Mouse (Mus musculus) kidney, adult 2 months (tissue): ENCODE results near the gene Smarca4. TPM values are rescaled to one million over a fixed set of nuclear protein-coding genes. Genes with fewer than 3 reads are reported as not detected.

Source experiments
- DNase-seq: peaks from one replicate; pipeline ENCODE4 v3.0.0; 2021
- H3K27ac ChIP-seq: fragments of 200-500 bp; 2 replicates; pipeline ENCODE4 v1.5.1; 2012; ENCODE audit warnings: low read depth, low read length, control low read depth, inconsistent platforms; ENCODE audit not compliant: insufficient read depth
- H3K27me3 ChIP-seq: fragments of 200-500 bp; replicated peaks from 2 replicates; pipeline ENCODE4 v1.6.1; 2012; ENCODE audit warnings: mild to moderate bottlenecking, moderate library complexity, low read length, inconsistent platforms; ENCODE audit not compliant: control insufficient read depth, insufficient read depth
- H3K36me3 ChIP-seq: fragments of 200-500 bp; 2 replicates; pipeline ENCODE4 v1.6.1; 2012; ENCODE audit warnings: mild to moderate bottlenecking, moderate library complexity, low read length, inconsistent platforms; ENCODE audit not compliant: control insufficient read depth, insufficient read depth
- H3K4me1 ChIP-seq: fragments of 200-500 bp; 2 replicates; pipeline ENCODE4 v1.6.1; 2011; ENCODE audit warnings: low read length; ENCODE audit not compliant: control insufficient read depth, insufficient read depth
- H3K4me3 ChIP-seq: fragments of 200-500 bp; 2 replicates; pipeline ENCODE4 v1.5.1; 2011; ENCODE audit warnings: mild to moderate bottlenecking, low read depth, low read length, control low read depth; ENCODE audit not compliant: insufficient read depth
- CTCF ChIP-seq: fragments of 200-500 bp; conservative IDR thresholded peaks from 2 replicates; pipeline ENCODE4 v1.5.1; 2011; ENCODE audit warnings: low read depth, mild to moderate bottlenecking, control low read depth, low read length, moderate library complexity, mixed read lengths; ENCODE audit not compliant: insufficient read depth, insufficient read length
- POLR2A ChIP-seq: fragments of 200-500 bp; IDR thresholded peaks from one replicate; pipeline ENCODE4 v1.6.1; 2011; ENCODE audit warnings: low read depth, low read length, control low read depth
- WGBS: fragments of 180-500 bp; shearing (Covaris S2); methylation state at CpG from one replicate; pipeline ENCODE4 v1.1.7; 2018; 5-methylcytosine and 5-hydroxymethylcytosine counted together
- polyA plus RNA-seq: library from polyadenylated mRNA; depleted of rRNA; stranded (reverse); fragments of >200 nt; gene quantifications from 2 replicates; pipeline ENCODE4 v1.2.3, GENCODE M21; 2012

The Smarca4 gene
- polyA plus RNA-seq, 1 experiment, result 24.9 TPM

GRCm38 (mm10) chr9:21738776-21739175, 122.8 kb downstream of the Smarca4 start:
- TF ChIP-seq CTCF, result no peak
- TF ChIP-seq POLR2A, result no peak
- no peak for DNase-seq
- Histone ChIP-seq H3K4me1 (peaks cover 7% of the 10 kb centered on the region; the same call in 1 of the 2 replicates), H3K27ac (no peak overlapping the region), H3K27me3 (no peaks in the 10 kb centered on the region), H3K4me3 (no peak overlapping the region), H3K36me3 (no peaks in the 10 kb centered on the region; the same call in none of the 2 replicates)
- 92% methylated on average over 7 of the region's 7 CpGs for WGBS

GRCm38 (mm10) chr9:21740427-21740826, 124.5 kb downstream of the Smarca4 start:
- H3K27ac ChIP-seq, result no peak overlapping the region
- no peak overlapping the region for H3K4me3 ChIP-seq
- 96% methylated on average over 14 of the region's 14 CpGs for WGBS
- no peaks in the 10 kb centered on the region; the same call in none of the 2 replicates for H3K36me3 ChIP-seq
- no peaks in the 10 kb centered on the region for H3K27me3 ChIP-seq
- TF ChIP-seq CTCF (no peak), POLR2A (no peak)
- H3K4me1 ChIP-seq, result peaks cover 7% of the 10 kb centered on the region; the same call in 1 of the 2 replicates
- no peak for DNase-seq

- Histone ChIP-seq H3K27me3 (no peaks in the 10 kb centered on the region), H3K4me3 (no peak overlapping the region), H3K36me3 (no peaks in the 10 kb centered on the region; the same call in none of the 2 replicates), H3K4me1 (0 out of 2 replicates have a peak, but pooled peaks cover 3% of the 10 kb centered on the region), H3K27ac (no peak overlapping the region)
- no peak for DNase-seq
- WGBS, result 95% methylated on average over 11 of the region's 11 CpGs
- TF ChIP-seq CTCF (no peak), POLR2A (no peak)
These were observed 125.5 kb downstream of the Smarca4 start for GRCm38 (mm10) chr9:21741514-21741913.

GRCm38 (mm10) chr9:21747238-21747774, 131.3 kb downstream of the Smarca4 start:
- no peak overlapping the region for H3K27ac ChIP-seq
- TF ChIP-seq POLR2A, result no peak
- TF ChIP-seq CTCF, result no peak
- peaks cover 3% of the 10 kb centered on the region for H3K36me3 ChIP-seq
- H3K4me1 ChIP-seq, result no peaks in the 10 kb centered on the region
- no peak for DNase-seq
- no peaks in the 10 kb centered on the region for H3K27me3 ChIP-seq
- H3K4me3 ChIP-seq, result no peak overlapping the region
- WGBS, result 92% methylated on average over 3 of the region's 3 CpGs

GRCm38 (mm10) chr9:21748033-21748432, 132.1 kb downstream of the Smarca4 start:
- Histone ChIP-seq H3K27me3 (no peaks in the 10 kb centered on the region), H3K27ac (no peak overlapping the region), H3K4me1 (no peaks in the 10 kb centered on the region), H3K4me3 (no peak overlapping the region), H3K36me3 (peaks cover 3% of the 10 kb centered on the region)
- TF ChIP-seq POLR2A (no peak), CTCF (no peak)
- peak; percentile 87 for DNase-seq
- 48% methylated on average over 7 of the region's 7 CpGs for WGBS

GRCm38 (mm10) chr9:21748491-21748890, 132.5 kb downstream of the Smarca4 start:
- DNase-seq, result peak; percentile 49
- no peak for TF ChIP-seq POLR2A
- TF ChIP-seq CTCF, result no peak
- 71% methylated on average over 10 of the region's 10 CpGs for WGBS
- no peak overlapping the region for H3K4me3 ChIP-seq
- H3K27me3 ChIP-seq, result no peaks in the 10 kb centered on the region
- H3K36me3 ChIP-seq, result peaks cover 3% of the 10 kb centered on the region
- peak overlapping the region; percentile 10; the same call in 1 of the 2 replicates for H3K27ac ChIP-seq
- H3K4me1 ChIP-seq, result no peaks in the 10 kb centered on the region

- no peak for TF ChIP-seq CTCF
- no peak for TF ChIP-seq POLR2A
- Histone ChIP-seq H3K27me3 (no peaks in the 10 kb centered on the region), H3K4me1 (peaks cover 9% of the 10 kb centered on the region), H3K36me3 (peaks cover 3% of the 10 kb centered on the region), H3K4me3 (no peak overlapping the region), H3K27ac (no peak overlapping the region)
- 90% methylated on average over 6 of the region's 6 CpGs for WGBS
- no peak for DNase-seq
These were observed 133.6 kb downstream of the Smarca4 start for GRCm38 (mm10) chr9:21749382-21750118.
